Mouse (Mus musculus): ENCODE measurements around the gene Zscan21. TPM values are rescaled to one million over a fixed set of nuclear protein-coding genes. Genes with fewer than 3 reads are reported as not detected.
A peak's percentile ranks its signal among the peaks of the same experiment; 100 is the strongest.

The Zscan21 gene
- polyA plus RNA-seq, 1 experiment, result 10.9 TPM

DNA sequence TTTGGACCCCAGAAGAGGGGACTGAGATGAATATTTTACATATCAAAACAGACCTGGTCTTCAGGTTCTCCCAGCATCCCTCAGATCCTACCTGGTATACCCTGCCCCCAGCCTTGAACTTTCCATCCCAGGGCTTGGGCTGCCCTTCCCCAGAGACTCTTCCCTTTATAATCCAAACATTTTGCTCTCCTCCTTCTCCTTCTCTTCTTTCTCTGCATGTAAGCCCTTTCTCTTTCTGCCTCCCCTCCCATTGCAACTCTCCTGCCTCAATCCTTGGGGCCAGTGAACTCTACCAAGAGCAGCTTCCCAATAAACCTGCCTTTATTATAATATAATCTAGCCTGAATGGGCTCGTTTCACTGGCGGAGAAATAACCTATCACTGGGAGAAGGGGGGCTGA lies 32.8 kb upstream of the Zscan21 start:
- TF ChIP-seq POLR2A (IDR thresholded peaks at IDR 0.05; ENCODE audit: low read depth, low read length) (no peak), CTCF (conservative IDR thresholded peaks at IDR 0.05; ENCODE audit: insufficient read depth, insufficient read length, low read depth, low read length) (no peak)
- 89% methylated on average over 2 of the region's 2 CpGs for WGBS
- no peak for DNase-seq
- no peak overlapping the region for H3K4me3 ChIP-seq (ENCODE audit: insufficient read depth, low read depth, low read length)
- H3K27me3 ChIP-seq (replicated peaks; ENCODE audit: control insufficient read depth, insufficient read depth, low read length), result no peaks in the 10 kb centered on the region
- H3K4me1 ChIP-seq (ENCODE audit: control insufficient read depth, insufficient read depth, low read length), result peaks cover 21% of the 10 kb centered on the region
- H3K27ac ChIP-seq (ENCODE audit: insufficient read depth, low read depth, low read length), result peak overlapping the region; percentile 16
- no peaks in the 10 kb centered on the region for H3K36me3 ChIP-seq (ENCODE audit: control insufficient read depth, insufficient read depth, low read length)

DNA sequence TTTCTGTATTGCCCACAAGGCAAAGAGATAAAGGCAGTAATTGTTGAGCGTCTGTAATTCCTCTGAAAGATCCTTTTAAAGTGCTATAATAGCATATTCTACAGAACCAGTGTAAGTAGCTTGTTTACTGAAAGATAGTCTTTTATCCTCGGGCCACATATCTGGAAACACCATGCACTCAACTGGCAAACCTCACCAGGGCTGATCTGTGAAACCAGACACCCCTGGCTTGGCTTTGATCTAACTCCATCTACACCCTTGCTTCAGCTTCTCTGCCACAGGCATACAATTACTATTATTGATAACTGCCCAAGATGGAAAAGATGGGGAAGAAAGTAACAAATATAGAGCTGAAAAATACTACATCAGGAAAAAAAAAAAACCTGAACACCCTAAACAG lies 32.2 kb upstream of the Zscan21 start:
- no peak overlapping the region for H3K27ac ChIP-seq (ENCODE audit: insufficient read depth, low read depth, low read length)
- no peak for DNase-seq
- H3K4me1 ChIP-seq (ENCODE audit: control insufficient read depth, insufficient read depth, low read length), result peaks cover 21% of the 10 kb centered on the region
- TF ChIP-seq POLR2A (IDR thresholded peaks at IDR 0.05; ENCODE audit: low read depth, low read length) (no peak), CTCF (conservative IDR thresholded peaks at IDR 0.05; ENCODE audit: insufficient read depth, insufficient read length, low read depth, low read length) (no peak)
- no peaks in the 10 kb centered on the region for H3K27me3 ChIP-seq (replicated peaks; ENCODE audit: control insufficient read depth, insufficient read depth, low read length)
- H3K36me3 ChIP-seq (ENCODE audit: control insufficient read depth, insufficient read depth, low read length), result no peaks in the 10 kb centered on the region
- WGBS, result 63% methylated on average over 2 of the region's 2 CpGs
- H3K4me3 ChIP-seq (ENCODE audit: insufficient read depth, low read depth, low read length), result peak overlapping the region; percentile 69; the same call in 1 of the 2 replicates

DNA sequence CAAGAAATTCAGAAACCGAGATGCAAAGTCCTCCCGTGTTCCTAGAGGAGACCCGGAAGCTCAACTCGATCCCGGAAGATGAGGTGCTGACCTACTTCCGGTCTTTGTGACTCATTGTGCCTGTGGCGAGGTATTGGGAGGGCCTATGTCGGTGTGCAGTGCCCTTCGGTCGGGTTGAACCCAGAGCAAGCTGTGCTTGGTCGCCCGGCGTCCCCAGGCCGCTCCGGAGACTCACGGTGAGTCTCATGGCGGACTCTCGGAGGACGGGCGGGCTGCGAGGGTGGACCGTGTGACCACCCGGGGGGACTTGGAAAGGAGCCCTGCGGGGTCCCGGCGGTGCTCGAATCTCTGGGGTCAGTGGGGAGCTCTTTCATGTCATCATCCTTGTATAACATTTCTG lies 31.7 kb upstream of the Zscan21 start, which contains the start of gene Zkscan1:
TSS of gene Zkscan1 (plus strand) at position 89 of the 400 bp plus-strand sequence.
- WGBS, result under 1% methylated on average over 27 of the region's 27 CpGs

DNA sequence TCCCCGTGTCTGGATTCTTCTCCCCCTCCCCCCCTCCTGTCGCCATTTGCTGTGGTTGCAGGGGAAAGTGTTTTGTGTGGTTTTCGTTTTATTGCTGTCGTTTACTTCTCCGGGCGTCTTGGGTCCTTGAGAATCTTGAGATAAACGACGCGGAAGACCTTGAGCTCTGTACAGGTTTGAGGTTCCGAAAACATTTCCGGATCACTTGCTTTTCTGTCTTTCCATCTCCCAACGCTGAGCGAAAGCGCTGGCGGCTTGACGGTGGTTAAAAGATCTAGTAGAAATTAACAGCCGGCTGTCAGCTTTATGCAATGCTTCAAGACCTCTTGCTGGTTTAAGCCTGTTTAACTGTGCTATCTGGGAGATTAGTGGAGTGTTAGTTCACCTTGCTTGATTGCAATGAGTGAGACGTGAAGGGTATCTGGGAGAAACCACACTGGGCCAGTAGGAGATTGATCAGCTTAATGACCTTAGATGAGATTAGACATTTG lies 31.2 kb upstream of the Zscan21 start:
- H3K4me1 ChIP-seq (ENCODE audit: control insufficient read depth, insufficient read depth, low read length), result peaks cover 18% of the 10 kb centered on the region
- no peaks in the 10 kb centered on the region for H3K27me3 ChIP-seq (replicated peaks; ENCODE audit: control insufficient read depth, insufficient read depth, low read length)
- H3K36me3 ChIP-seq (ENCODE audit: control insufficient read depth, insufficient read depth, low read length), result no peaks in the 10 kb centered on the region
- peak overlapping the region; percentile 87 for H3K27ac ChIP-seq (ENCODE audit: insufficient read depth, low read depth, low read length)
- peak; percentile 38 for DNase-seq
- no peak for TF ChIP-seq POLR2A (IDR thresholded peaks at IDR 0.05; ENCODE audit: low read depth, low read length)
- TF ChIP-seq CTCF (conservative IDR thresholded peaks at IDR 0.05; ENCODE audit: insufficient read depth, insufficient read length, low read depth, low read length), result no peak
- peak overlapping the region; percentile 69 for H3K4me3 ChIP-seq (ENCODE audit: insufficient read depth, low read depth, low read length)
- under 1% methylated on average over 18 of the region's 18 CpGs for WGBS

More for the DNA sequence above, 31.7 kb upstream of the Zscan21 start, which contains the start of gene Zkscan1:
- peak; percentile 85 for TF ChIP-seq POLR2A (IDR thresholded peaks at IDR 0.05; ENCODE audit: low read depth, low read length)
- TF ChIP-seq CTCF (conservative IDR thresholded peaks at IDR 0.05; ENCODE audit: insufficient read depth, insufficient read length, low read depth, low read length), result no peak
- no peaks in the 10 kb centered on the region for H3K36me3 ChIP-seq (ENCODE audit: control insufficient read depth, insufficient read depth, low read length)
- H3K27ac ChIP-seq (ENCODE audit: insufficient read depth, low read depth, low read length), result peak within 1 kb of the TSS; percentile 87
- peak within 1 kb of the TSS; percentile 69 for H3K4me3 ChIP-seq (ENCODE audit: insufficient read depth, low read depth, low read length)
- H3K4me1 ChIP-seq (ENCODE audit: control insufficient read depth, insufficient read depth, low read length), result peaks cover 18% of the 10 kb centered on the region
- no peaks in the 10 kb centered on the region for H3K27me3 ChIP-seq (replicated peaks; ENCODE audit: control insufficient read depth, insufficient read depth, low read length)
- DNase-seq, result peak; percentile 93

DNA sequence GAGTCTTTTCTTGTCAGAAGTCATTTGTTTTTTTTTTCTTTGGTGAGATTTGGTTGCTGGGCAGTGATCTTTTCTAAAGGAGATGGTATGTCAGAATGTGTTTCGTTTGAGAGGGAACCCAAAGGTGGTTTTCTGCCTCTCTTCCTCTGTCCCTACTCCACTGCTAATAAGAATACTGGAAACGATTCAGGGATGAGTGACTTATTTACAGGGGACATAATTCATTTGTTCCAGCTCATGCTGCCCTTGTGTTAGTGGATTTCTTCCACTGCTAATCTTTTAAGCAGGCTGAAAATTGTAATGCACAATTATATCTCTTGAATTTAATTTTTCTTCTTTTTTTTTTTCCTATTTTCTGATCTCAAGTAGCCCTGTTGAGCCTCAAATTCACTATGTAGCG lies 29.9 kb upstream of the Zscan21 start:
- WGBS, result 42% methylated on average over 3 of the region's 3 CpGs
- Histone ChIP-seq H3K27me3 (replicated peaks; ENCODE audit: control insufficient read depth, insufficient read depth, low read length) (no peaks in the 10 kb centered on the region), H3K27ac (ENCODE audit: insufficient read depth, low read depth, low read length) (peak overlapping the region; percentile 83), H3K36me3 (ENCODE audit: control insufficient read depth, insufficient read depth, low read length) (no peaks in the 10 kb centered on the region), H3K4me1 (ENCODE audit: control insufficient read depth, insufficient read depth, low read length) (peaks cover 18% of the 10 kb centered on the region), H3K4me3 (ENCODE audit: insufficient read depth, low read depth, low read length) (no peak overlapping the region)
- DNase-seq, result peak; percentile 79
- TF ChIP-seq CTCF (conservative IDR thresholded peaks at IDR 0.05; ENCODE audit: insufficient read depth, insufficient read length, low read depth, low read length), result no peak
- TF ChIP-seq POLR2A (IDR thresholded peaks at IDR 0.05; ENCODE audit: low read depth, low read length), result peak; percentile 12

DNA sequence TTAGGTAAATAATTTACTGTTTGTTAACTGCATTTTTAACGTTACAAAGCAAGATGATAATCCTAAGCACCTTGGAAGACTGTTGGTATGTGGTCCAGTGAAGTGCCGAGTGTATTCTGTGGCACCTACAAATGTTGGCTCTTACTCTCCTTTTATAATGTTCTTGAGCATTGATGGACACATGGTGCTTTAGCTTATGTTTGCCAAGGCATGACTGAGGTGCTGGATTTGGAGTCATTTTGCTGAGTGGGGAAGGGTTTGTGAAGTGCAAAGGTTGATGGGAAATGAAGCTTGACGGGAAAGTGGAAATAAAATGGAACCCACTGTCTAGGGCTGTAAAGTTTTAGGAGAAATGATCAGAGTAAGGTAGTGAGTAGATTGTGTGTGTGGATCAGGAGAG lies 28.3 kb upstream of the Zscan21 start:
- Histone ChIP-seq H3K36me3 (ENCODE audit: control insufficient read depth, insufficient read depth, low read length) (no peaks in the 10 kb centered on the region), H3K27ac (ENCODE audit: insufficient read depth, low read depth, low read length) (peak overlapping the region; percentile 100), H3K4me1 (ENCODE audit: control insufficient read depth, insufficient read depth, low read length) (peaks cover 18% of the 10 kb centered on the region), H3K4me3 (ENCODE audit: insufficient read depth, low read depth, low read length) (no peak overlapping the region), H3K27me3 (replicated peaks; ENCODE audit: control insufficient read depth, insufficient read depth, low read length) (no peaks in the 10 kb centered on the region)
- WGBS, result 26% methylated on average over 3 of the region's 3 CpGs
- TF ChIP-seq CTCF (conservative IDR thresholded peaks at IDR 0.05; ENCODE audit: insufficient read depth, insufficient read length, low read depth, low read length), result no peak
- no peak for TF ChIP-seq POLR2A (IDR thresholded peaks at IDR 0.05; ENCODE audit: low read depth, low read length)
- DNase-seq, result peak; percentile 86

DNA sequence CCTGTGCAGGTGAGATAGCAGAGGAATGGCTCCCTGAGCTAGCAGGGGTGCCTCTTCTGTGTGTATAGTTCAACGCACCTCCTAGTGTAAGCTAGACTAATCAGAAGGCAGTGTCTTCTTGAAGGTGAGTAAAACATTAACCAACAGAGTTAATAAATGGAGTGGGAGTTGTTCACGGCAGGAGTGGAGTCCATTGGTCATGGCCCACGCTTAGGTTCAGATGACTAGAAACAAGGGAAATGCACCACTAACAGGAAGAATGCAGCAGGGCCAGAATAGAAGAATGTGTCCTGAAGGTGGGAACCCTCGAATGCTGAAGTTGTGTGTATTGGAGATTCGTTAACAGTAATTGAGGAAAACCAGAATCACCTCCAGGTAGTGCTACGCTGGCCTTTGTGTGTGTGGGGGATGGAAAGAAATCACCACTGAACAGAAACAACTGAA lies 27.6 kb upstream of the Zscan21 start:
- Histone ChIP-seq H3K4me3 (ENCODE audit: insufficient read depth, low read depth, low read length) (peak overlapping the region; percentile 45), H3K4me1 (ENCODE audit: control insufficient read depth, insufficient read depth, low read length) (peaks cover 15% of the 10 kb centered on the region), H3K27ac (ENCODE audit: insufficient read depth, low read depth, low read length) (peak overlapping the region; percentile 100), H3K36me3 (ENCODE audit: control insufficient read depth, insufficient read depth, low read length) (peaks cover under 1% of the 10 kb centered on the region), H3K27me3 (replicated peaks; ENCODE audit: control insufficient read depth, insufficient read depth, low read length) (no peaks in the 10 kb centered on the region)
- 35% methylated on average over 6 of the region's 6 CpGs for whole genome bisulfite sequencing
- peak; percentile 92 for DNase-seq
- TF ChIP-seq CTCF (conservative IDR thresholded peaks at IDR 0.05; ENCODE audit: insufficient read depth, insufficient read length, low read depth, low read length) (0 out of 2 replicates have a peak, but pooled peaks have one; percentile 1), POLR2A (IDR thresholded peaks at IDR 0.05; ENCODE audit: low read depth, low read length) (no peak)

All from kidney, adult 2 months (tissue).